Mouse (Mus musculus): ENCODE data around the gene Nfya. TPM values are rescaled to one million over a fixed set of nuclear protein-coding genes. Genes with fewer than 3 reads are reported as not detected.

Gene Nfya
- total RNA-seq, 1 experiment from 2014 or later, result 92.6 TPM

DNA sequence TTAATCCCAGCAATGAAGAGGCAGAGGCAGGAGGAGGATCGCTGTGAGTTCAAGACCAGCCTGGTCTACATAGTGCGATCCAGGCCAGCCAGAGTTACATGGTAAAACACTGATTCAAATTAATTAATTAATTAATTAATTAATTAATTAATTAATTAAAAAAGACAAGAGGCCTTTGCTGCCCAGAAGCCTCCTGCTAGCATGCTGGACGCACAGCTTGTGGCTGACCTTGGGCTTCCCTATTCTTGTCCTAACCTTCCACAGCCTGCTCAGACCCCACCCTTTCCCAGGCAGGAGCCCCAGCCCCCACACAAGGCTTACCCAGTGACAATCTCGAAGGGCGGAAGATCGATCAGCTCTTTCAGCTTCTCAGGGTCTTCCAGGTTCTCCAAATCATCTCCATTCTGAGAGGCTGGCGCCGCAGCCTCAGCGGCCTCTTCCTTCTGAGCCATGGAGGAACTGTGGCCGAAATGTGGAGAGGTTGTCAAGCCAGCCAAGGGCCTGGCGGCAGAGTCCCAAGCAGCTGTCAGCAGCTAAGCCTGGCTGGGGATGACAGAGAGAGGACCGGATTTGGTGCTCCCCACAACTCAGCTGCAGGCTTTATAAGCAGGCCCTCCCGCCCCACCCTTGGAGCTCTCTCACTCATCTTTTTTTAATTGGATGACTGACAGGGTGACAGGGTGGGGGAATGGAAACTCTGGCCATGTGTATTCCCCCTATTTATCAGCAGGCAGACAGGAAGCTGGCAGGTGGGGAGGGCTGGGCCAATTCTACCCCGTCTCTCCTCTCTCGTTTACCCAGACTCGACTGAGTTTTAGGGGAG is 22.7 kb upstream of the Nfya start, which contains the start of gene Apobec2:
Gene Apobec2 (minus strand): TSS at position 773 of the 823 bp plus-strand sequence.
- no peak for ATAC-seq (replicated peaks; ENCODE audit: low read depth, poor library complexity, severe bottlenecking)

DNA sequence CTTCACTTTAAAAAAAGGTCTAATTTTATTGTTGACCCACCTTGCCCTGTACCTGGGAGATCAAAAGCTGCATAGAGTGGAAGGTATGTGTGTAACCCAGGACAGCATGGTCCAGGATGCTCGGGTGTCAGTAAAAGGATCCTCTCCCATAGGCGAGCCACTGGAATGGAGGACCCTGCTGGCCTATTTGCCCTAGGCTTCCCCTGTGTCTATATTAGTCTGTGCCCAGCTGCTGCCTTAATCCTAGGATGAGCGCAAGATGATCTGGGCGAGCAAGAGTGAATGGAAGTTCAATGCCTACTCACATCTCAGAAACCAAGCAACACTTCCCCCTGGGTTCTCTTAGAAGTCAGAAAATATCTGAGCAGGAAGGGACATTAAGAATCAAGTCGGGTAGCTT is 21.3 kb upstream of the Nfya start:
- ATAC-seq (replicated peaks; ENCODE audit: low read depth, poor library complexity, severe bottlenecking), result no peak

DNA sequence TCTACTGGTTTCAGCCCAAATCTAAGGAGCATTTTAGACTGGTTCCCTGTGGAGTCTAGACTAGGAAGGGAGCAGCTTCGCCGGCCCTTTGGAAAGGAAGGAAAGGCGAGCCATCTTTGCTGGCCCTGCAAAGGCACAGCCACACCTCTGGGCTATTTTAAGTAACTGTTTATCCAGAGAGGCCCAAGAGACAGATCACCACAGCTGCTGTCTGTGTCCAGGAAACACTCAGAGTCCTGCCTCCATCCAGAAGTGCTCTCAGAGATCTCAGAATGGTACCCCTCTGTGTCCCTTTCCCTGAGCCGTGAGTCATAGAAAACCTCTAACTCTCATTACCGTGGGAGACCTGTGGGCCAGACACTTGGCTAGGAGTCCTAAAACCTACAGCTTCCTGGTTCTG is 20.7 kb upstream of the Nfya start:
- ATAC-seq (replicated peaks; ENCODE audit: low read depth, poor library complexity, severe bottlenecking), result no peak

GRCm38 (mm10) chr17:48427852-48428530 is 18.3 kb upstream of the Nfya start:
- peak; percentile 46 for ATAC-seq (replicated peaks; ENCODE audit: low read depth, poor library complexity, severe bottlenecking)

- no peak for ATAC-seq (replicated peaks; ENCODE audit: low read depth, poor library complexity, severe bottlenecking)
These were observed 17.5 kb upstream of the Nfya start for GRCm38 (mm10) chr17:48426991-48427750.

GRCm38 (mm10) chr17:48425823-48426612 is 16.3 kb upstream of the Nfya start:
- ATAC-seq (replicated peaks; ENCODE audit: low read depth, poor library complexity, severe bottlenecking), result peak; percentile 88

DNA sequence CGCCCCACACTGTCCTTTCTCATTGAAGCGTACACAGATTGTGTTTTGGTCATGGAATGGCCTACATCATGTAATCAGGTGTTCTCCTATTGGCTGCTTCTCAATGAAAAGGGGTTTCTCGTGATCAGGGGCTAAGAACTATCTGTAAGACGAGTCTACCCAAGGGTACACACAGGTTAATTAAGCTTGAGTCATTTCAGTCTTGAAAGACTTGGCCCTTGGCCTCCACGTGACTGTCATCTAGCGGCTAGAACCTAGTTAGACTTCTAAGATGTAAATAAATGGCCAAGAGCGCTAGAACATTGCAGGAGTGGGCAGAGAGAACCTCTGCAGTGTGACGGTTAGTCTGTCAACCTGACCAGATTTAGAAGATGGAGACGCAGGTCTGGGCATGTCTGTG is 14.5 kb upstream of the Nfya start:
- no peak for ATAC-seq (replicated peaks; ENCODE audit: low read depth, poor library complexity, severe bottlenecking)

DNA sequence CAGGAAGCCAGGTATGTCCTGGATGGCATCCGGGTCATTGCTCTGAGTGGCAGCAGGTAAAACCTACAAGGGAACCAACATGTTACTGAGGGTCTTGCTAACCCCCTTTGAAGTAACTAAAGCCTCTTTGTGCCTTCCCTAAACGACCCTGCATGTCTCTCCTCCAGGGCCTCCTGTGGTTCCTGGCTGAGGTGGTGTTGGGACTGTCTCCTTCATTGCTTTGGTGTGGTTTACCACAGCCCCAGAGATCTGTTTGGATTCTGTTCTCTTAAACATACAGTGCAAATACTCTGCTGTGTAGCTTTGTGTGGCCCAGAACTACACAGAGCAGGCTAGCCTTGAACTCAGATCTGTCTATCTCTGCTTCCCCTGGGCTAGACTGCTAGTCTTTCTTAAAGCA is 9.9 kb upstream of the Nfya start:
- peak; percentile 34 for ATAC-seq (replicated peaks; ENCODE audit: low read depth, poor library complexity, severe bottlenecking)

DNA sequence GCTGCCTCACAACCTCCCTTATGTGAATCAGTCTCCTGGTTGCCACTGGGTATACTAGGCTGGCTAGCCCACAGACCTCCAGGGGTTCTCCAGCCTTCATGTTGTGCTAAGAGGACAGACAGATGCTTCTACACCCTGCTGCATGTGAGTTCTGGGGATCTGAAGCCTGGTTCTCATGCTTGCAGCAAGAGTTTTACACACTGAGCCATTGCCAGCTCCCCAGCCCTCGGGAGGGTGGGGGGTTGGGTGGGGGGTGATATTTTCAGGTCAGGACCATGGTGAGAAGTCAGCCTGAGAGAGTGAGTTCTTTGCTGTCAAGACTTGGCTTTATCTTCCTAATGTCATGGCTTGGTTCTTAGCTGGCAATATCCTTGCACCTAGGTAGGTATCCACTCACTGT is 9.1 kb upstream of the Nfya start:
- ATAC-seq (replicated peaks; ENCODE audit: low read depth, poor library complexity, severe bottlenecking), result 0 out of 2 replicates have a peak, but pooled peaks have one; percentile 7

DNA sequence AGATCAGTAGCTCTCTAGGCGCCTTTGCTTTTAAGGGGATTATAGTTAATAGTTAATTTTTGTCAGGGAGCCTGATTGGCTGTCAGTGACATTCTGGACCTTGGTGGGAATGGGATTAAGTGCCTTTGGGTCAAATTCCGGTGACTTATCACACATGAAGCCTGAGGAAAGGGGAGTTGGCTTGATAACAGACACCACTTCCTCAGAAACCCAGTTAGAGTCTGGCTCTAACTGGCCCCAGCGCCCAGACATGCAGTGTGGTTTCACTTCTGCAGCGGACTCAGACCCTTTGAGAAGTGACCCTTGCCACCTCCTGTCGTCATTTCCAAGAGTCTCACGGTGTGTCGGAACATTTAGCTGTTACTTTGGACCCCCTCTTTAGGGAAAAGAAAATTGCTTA is 8.5 kb upstream of the Nfya start:
- peak; percentile 85 for ATAC-seq (replicated peaks; ENCODE audit: low read depth, poor library complexity, severe bottlenecking)

DNA sequence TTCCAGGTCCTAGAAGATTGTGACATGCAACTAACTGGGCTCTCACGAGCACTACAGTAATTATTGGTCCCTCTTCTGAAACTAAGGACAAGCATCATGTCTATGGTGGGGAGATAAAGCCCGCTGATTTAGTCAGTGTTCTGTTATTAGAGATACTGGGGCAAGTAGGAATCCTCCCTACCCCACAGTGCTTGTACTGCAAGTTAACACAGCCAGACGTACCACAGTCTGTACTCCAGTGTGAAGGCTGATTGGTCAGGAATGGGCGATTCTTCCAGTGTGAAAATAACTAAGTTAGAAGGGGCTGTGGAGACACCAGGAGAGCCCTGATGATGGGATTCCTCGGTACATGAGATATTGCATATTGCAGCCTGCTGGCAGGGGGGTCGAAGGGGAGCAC is 7.8 kb upstream of the Nfya start:
- no peak for ATAC-seq (replicated peaks; ENCODE audit: low read depth, poor library complexity, severe bottlenecking)

DNA sequence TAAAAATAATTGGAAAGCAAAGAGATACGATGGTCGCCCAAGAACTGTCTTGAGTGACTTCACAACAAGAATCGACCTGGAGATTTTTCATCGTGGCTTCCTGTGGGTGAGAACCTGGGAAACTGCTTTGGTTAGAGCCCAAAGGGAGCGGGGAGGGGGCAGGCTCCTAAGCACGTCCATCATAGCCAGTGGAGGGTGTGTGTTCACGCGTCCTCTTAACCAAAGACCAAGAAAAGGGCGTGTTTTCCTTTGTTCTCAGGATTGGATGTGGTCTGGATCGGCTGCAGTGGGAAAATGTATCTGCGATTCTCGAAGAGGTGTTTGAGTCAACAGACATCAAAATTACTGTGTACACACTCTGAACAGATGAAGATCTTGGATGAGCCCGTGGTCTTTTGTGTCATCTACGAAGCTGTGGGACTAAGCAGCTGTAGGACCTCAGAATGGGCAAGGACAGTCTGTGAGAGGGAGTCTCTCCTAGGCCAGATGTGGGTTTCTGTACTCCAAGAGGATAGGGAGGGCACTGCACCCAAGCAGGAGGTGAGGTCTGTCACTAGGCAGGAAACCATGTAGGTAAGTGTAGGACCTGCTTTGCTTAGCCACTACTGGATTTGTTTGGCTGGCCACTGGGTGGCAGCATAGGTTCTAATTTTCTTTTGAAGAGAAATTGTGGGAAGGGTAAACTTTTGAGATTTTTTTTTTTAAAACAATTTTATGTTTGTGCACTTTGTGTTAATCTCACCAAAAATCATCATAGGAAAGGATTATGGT is 6.9 kb upstream of the Nfya start:
- peak; percentile 63 for ATAC-seq (replicated peaks; ENCODE audit: low read depth, poor library complexity, severe bottlenecking)

- no peak for ATAC-seq (replicated peaks; ENCODE audit: low read depth, poor library complexity, severe bottlenecking)
These were observed 6.3 kb upstream of the Nfya start for GRCm38 (mm10) chr17:48416011-48416410.

- no peak for ATAC-seq (replicated peaks; ENCODE audit: low read depth, poor library complexity, severe bottlenecking)
These were observed 1.5 kb upstream of the Nfya start for GRCm38 (mm10) chr17:48411241-48411640.

DNA sequence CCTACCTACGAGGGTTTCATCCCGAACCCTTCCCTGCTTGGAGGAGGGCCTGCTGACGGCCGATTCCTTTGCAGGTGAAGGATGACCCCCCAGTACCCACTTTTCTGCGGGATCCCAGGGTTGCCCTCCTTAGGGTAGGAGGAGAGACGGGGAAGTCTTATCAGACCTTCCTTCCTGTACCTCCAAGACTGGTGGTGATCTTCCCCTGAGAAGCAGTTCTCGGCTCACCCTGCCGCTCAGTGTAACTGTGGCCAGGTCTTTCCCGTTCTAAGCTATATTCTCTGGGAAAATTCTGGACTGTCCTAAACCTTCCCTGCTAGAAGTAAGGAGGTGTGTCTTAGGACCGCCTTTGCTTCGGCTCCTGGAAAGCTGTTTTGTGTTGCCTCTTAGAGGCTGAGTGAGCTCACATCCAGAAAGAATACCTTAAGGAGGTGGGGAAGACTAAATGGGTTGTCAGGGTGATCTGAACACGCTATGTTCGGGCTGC is 636 bp upstream of the Nfya start:
- peak; percentile 39 for ATAC-seq (replicated peaks; ENCODE audit: low read depth, poor library complexity, severe bottlenecking)

GRCm38 (mm10) chr17:48408526-48409291 is 997 bp downstream of the Nfya start:
- ATAC-seq (replicated peaks; ENCODE audit: low read depth, poor library complexity, severe bottlenecking), result peak; percentile 39

DNA sequence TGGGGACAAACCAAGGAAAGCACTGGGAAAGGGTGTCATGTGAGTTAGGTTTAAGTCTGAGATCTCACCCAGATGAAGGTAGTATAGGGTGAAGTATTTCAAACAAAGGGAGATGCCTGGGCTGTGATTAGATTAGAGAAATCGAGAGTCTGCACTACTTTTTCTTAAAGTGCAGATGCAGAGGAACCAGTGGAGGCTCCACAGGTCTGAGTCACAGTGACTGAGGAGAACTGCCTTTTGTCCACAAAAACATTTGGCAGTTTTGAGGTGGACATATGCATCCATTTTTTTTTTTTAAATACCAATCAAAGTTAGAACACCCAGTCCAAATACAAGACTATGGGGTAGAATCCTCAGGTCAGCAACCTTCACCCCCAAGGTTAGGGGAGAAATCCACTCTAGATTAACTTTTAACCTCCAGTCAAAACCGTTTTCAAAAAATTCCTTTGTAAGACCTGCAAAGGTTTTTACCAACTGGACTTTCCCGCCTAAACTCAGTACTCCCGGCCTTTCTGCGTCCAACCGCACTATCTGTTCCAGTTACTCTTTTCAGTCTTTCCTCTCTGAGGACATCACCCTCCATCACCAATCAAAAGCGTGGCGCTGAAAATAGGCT is 1.7 kb downstream of the Nfya start:
- ATAC-seq (replicated peaks; ENCODE audit: low read depth, poor library complexity, severe bottlenecking), result no peak

- no peak for ATAC-seq (replicated peaks; ENCODE audit: low read depth, poor library complexity, severe bottlenecking)
These were observed 2.6 kb downstream of the Nfya start for GRCm38 (mm10) chr17:48407154-48407553.

Data from common myeloid progenitor, adult 5-6 weeks (primary cell).